In genomic region chr1:43503676-43504075, GRCm38 (mm10) we compare ENCODE assay signal across 17 mouse cellular contexts. TPM values are rescaled to one million over a fixed set of nuclear protein-coding genes. Genes with fewer than 3 reads are reported as not detected.
DNase-seq lines count a peak whose midpoint lies in the region; ATAC-seq and TF ChIP-seq lines count a peak whose summit lies in the region.
"Had no signal": no experiment of that assay in that cellular context is flagged by ENCODE, and none has a peak within 500 bp of the region (broad histone marks: within the 10 kb centered on the region; RNA-seq: fewer than 3 reads in every experiment).

No protein-coding gene starts in this region.

- H3K4me2 ChIP-seq in forebrain, postnatal 0 days (ENCODE audit: low read depth), result no peak overlapping the region
- no peak overlapping the region for H3K4me2 ChIP-seq in forebrain, embryonic 11.5 days (ENCODE audit: low read depth, low read length, severe bottlenecking)
- no peak overlapping the region for H3K4me2 ChIP-seq in lung, embryonic 14.5 days
- H3K4me2 ChIP-seq: embryonic facial prominence, embryonic 13.5 days; liver, embryonic 15.5 days had no signal

- DNase-seq in forebrain, postnatal 0 days, result peak; percentile 32
- DNase-seq in forebrain, embryonic 11.5 days (ENCODE audit: low spot score), result no peak
- DNase-seq in lung, embryonic 14.5 days, result peak; percentile 22
- DNase-seq in lung, adult 18-20 months, result no peak
- DNase-seq in 3T3-L1 (ENCODE audit: low read depth, low spot score) (peak; percentile 15), MN1 (ENCODE audit: low spot score) (peak; percentile 55)
- no peak for DNase-seq in layer of hippocampus, postnatal 14 days (ENCODE audit: low spot score in 2 of 2)
- DNase-seq: adrenal gland, postnatal 14 days; liver; thymus, adult 2 months; thymus, postnatal 4 days had no signal

- H3K27me3 ChIP-seq in forebrain, postnatal 0 days (ENCODE audit: insufficient read depth, low read length), result no peaks in the 10 kb centered on the region
- peaks cover 7% of the 10 kb centered on the region for H3K27me3 ChIP-seq in forebrain, embryonic 11.5 days (ENCODE audit: control insufficient read depth, insufficient read depth, low read length)
- no peaks in the 10 kb centered on the region for H3K27me3 ChIP-seq in lung, embryonic 14.5 days (ENCODE audit: insufficient read depth, low read length)
- H3K27me3 ChIP-seq: embryonic facial prominence, embryonic 13.5 days; liver, embryonic 15.5 days; megakaryocyte, embryonic 14.5 days had no signal

- H3K4me1 ChIP-seq in forebrain, postnatal 0 days (ENCODE audit: insufficient read depth), result peaks cover 17% of the 10 kb centered on the region; the same call in 1 of the 2 replicates
- peaks cover 6% of the 10 kb centered on the region; the same call in 1 of the 2 replicates for H3K4me1 ChIP-seq in forebrain, embryonic 11.5 days (replicated peaks; ENCODE audit: control insufficient read depth, insufficient read depth, low read length)
- peaks cover 21% of the 10 kb centered on the region for H3K4me1 ChIP-seq in lung, embryonic 14.5 days (ENCODE audit: insufficient read depth)

- H3K27ac ChIP-seq in forebrain, postnatal 0 days (ENCODE audit: low read depth, low read length), result 0 out of 2 replicates have a peak overlapping the region, but pooled peaks have one; percentile 4
- no peak overlapping the region for H3K27ac ChIP-seq in forebrain, embryonic 11.5 days (ENCODE audit: low read depth, low read length)
- H3K27ac ChIP-seq in lung, embryonic 14.5 days (ENCODE audit: low read depth), result no peak overlapping the region
- H3K27ac ChIP-seq: limb, embryonic 10.5 days; liver, embryonic 15.5 days; stomach, postnatal 0 days had no signal

- no peak for TF ChIP-seq CTCF in forebrain, postnatal 0 days (IDR thresholded peaks at IDR 0.05; ENCODE audit: low read depth)
- no peak for TF ChIP-seq CTCF in lung, embryonic 14.5 days (IDR thresholded peaks at IDR 0.05; ENCODE audit: low read depth)

- H3K36me3 ChIP-seq in forebrain, postnatal 0 days (ENCODE audit: insufficient read depth), result no peaks in the 10 kb centered on the region
- no peaks in the 10 kb centered on the region for H3K36me3 ChIP-seq in forebrain, embryonic 11.5 days (ENCODE audit: control insufficient read depth, insufficient read depth, low read length)
- no peaks in the 10 kb centered on the region for H3K36me3 ChIP-seq in lung, embryonic 14.5 days (ENCODE audit: insufficient read depth)
- H3K36me3 ChIP-seq: liver, embryonic 15.5 days had no signal

- ATAC-seq in forebrain, postnatal 0 days, result no peak
- ATAC-seq in forebrain, embryonic 11.5 days (replicated peaks; ENCODE audit: low FRiP score), result no peak
- no peak for ATAC-seq in lung, embryonic 14.5 days (ENCODE audit: insufficient read depth)
- ATAC-seq: intestine, postnatal 0 days had no signal

- no peaks in the 10 kb centered on the region for H3K9me3 ChIP-seq in forebrain, postnatal 0 days (ENCODE audit: low read length)
- H3K9me3 ChIP-seq in forebrain, embryonic 11.5 days (ENCODE audit: control insufficient read depth, low read length), result no peaks in the 10 kb centered on the region
- no peaks in the 10 kb centered on the region for H3K9me3 ChIP-seq in lung, embryonic 14.5 days (ENCODE audit: low read depth, low read length)
- H3K9me3 ChIP-seq: embryonic facial prominence, embryonic 13.5 days; limb, embryonic 10.5 days; liver, embryonic 15.5 days; megakaryocyte, embryonic 14.5 days had no signal

- no peak overlapping the region for H3K9ac ChIP-seq in forebrain, postnatal 0 days
- no peak overlapping the region for H3K9ac ChIP-seq in forebrain, embryonic 11.5 days (ENCODE audit: low read length)
- no peak overlapping the region for H3K9ac ChIP-seq in lung, embryonic 14.5 days
- H3K9ac ChIP-seq: embryonic facial prominence, embryonic 13.5 days; liver, embryonic 15.5 days had no signal

- H3K4me3 ChIP-seq in forebrain, postnatal 0 days (ENCODE audit: low read depth, low read length), result no peak overlapping the region
- no peak overlapping the region for H3K4me3 ChIP-seq in forebrain, embryonic 11.5 days (ENCODE audit: low read depth, low read length)
- H3K4me3 ChIP-seq in lung, embryonic 14.5 days (ENCODE audit: low read depth, low read length), result no peak overlapping the region
- H3K4me3 ChIP-seq: embryonic facial prominence, embryonic 13.5 days; limb, embryonic 10.5 days; liver, embryonic 15.5 days; megakaryocyte, embryonic 14.5 days had no signal

- 42% methylated on average over 6 of the region's 6 CpGs for WGBS in forebrain, postnatal 0 days
- 88% methylated on average over 6 of the region's 6 CpGs for WGBS in forebrain, embryonic 11.5 days
- WGBS in lung, embryonic 14.5 days, result 81% methylated on average over 6 of the region's 6 CpGs

RNA-seq across cellular contexts. Expression of gene Nck2, which starts 59.3 kb away (rescaled TPM):
- total RNA-seq in forebrain, postnatal 0 days (2014; rRNA removed), result 79.2 and 84.2 TPM in 2 replicates
- polyA plus RNA-seq in forebrain, postnatal 0 days (2015; fragmentation: Nextera tagmentation; extraction: Ambion mirVana), result 40.3 and 43.8 TPM in 2 replicates
- polyA plus RNA-seq in forebrain, embryonic 11.5 days (2014; fragmentation: Nextera tagmentation; extraction: Ambion mirVana), result 37.8 and 38.6 TPM in 2 replicates
- polyA plus RNA-seq in lung, embryonic 14.5 days (2014; fragmentation: Nextera tagmentation; extraction: Ambion mirVana), result 52.4 and 59.1 TPM in 2 replicates
- total RNA-seq in layer of hippocampus, postnatal 14 days (2021), result 10 to 100 TPM; 48.4 to 50.9 TPM

Comparison
In these comparisons a context has a peak if more than half of its experiments do, and no peak if none do; other contexts are left out.
1. DNase-seq: peak in forebrain, postnatal 0 days (single experiment), lung, embryonic 14.5 days (single experiment), 3T3-L1 (single experiment) and MN1 (single experiment); none in forebrain, embryonic 11.5 days (single experiment), lung, adult 18-20 months (0 of 2) and layer of hippocampus, postnatal 14 days (0 of 2).